Mouse (Mus musculus): ENCODE data around the gene Olfr373. TPM values are rescaled to one million over a fixed set of nuclear protein-coding genes. Genes with fewer than 3 reads are reported as not detected.
"Not testable (repeated sequence)": the region's sequence is repeated elsewhere in the genome, so short reads cannot be mapped to it uniquely, and the experiment has no call there.

Olfr373 gene
- polyA plus RNA-seq (2015; fragmentation: Nextera tagmentation; extraction: Ambion mirVana) = not detected in 2 replicates

GRCm38 (mm10) chr8:72082877-72083276 lies at the start of gene Olfr373:
Gene Olfr373, plus strand, starts transcription at chr8:72083177.
- not testable (repeated sequence) for H3K27me3 ChIP-seq; H3K4me2 ChIP-seq; ATAC-seq (ENCODE audit: insufficient read depth); H3K4me1 ChIP-seq (replicated peaks); H3K9ac ChIP-seq; H3K4me3 ChIP-seq (replicated peaks); H3K36me3 ChIP-seq (replicated peaks); H3K27ac ChIP-seq (replicated peaks); H3K9me3 ChIP-seq (replicated peaks)

- H3K4me1 ChIP-seq (replicated peaks); H3K9ac ChIP-seq; H3K9me3 ChIP-seq (replicated peaks); H3K4me2 ChIP-seq; H3K27ac ChIP-seq (replicated peaks); H3K4me3 ChIP-seq (replicated peaks); H3K27me3 ChIP-seq; ATAC-seq (ENCODE audit: insufficient read depth); H3K36me3 ChIP-seq (replicated peaks): not testable (repeated sequence)
- 69% methylated on average over 4 of the region's 4 CpGs for WGBS (ENCODE audit: insufficient replicate concordance)
Measured at GRCm38 (mm10) chr8:72040918-72041317, 42.1 kb upstream of the Olfr373 start, which contains the start of gene Olfr372. Gene Olfr372, plus strand, starts transcription at chr8:72041218.

GRCm38 (mm10) chr8:72042493-72042892 lies 40.5 kb upstream of the Olfr373 start:
- Histone ChIP-seq H3K4me1 (replicated peaks) (no peaks in the 10 kb centered on the region), H3K4me3 (replicated peaks) (no peak overlapping the region), H3K36me3 (replicated peaks) (no peaks in the 10 kb centered on the region), H3K4me2 (no peak overlapping the region), H3K9ac (no peak overlapping the region), H3K27ac (replicated peaks) (no peak overlapping the region), H3K9me3 (replicated peaks) (no peaks in the 10 kb centered on the region), H3K27me3 (no peaks in the 10 kb centered on the region)
- ATAC-seq (ENCODE audit: insufficient read depth) = no peak
- 43% methylated on average over 1 of the region's 1 CpGs for WGBS (ENCODE audit: insufficient replicate concordance)

GRCm38 (mm10) chr8:72054633-72055032 lies 28.3 kb upstream of the Olfr373 start:
- H3K27me3 ChIP-seq; H3K4me3 ChIP-seq (replicated peaks); H3K27ac ChIP-seq (replicated peaks); ATAC-seq (ENCODE audit: insufficient read depth); H3K36me3 ChIP-seq (replicated peaks); H3K4me2 ChIP-seq; H3K9ac ChIP-seq; H3K4me1 ChIP-seq (replicated peaks); H3K9me3 ChIP-seq (replicated peaks): not testable (repeated sequence)

- not testable (repeated sequence) for H3K27me3 ChIP-seq; H3K4me1 ChIP-seq (replicated peaks); H3K9me3 ChIP-seq (replicated peaks); H3K9ac ChIP-seq; H3K4me3 ChIP-seq (replicated peaks); ATAC-seq (ENCODE audit: insufficient read depth); H3K4me2 ChIP-seq; H3K36me3 ChIP-seq (replicated peaks); H3K27ac ChIP-seq (replicated peaks)
- 63% methylated on average over 3 of the region's 4 CpGs for WGBS (ENCODE audit: insufficient replicate concordance)
Measured at GRCm38 (mm10) chr8:72057643-72058042, 25.3 kb upstream of the Olfr373 start.

- H3K4me1 ChIP-seq (replicated peaks); H3K9ac ChIP-seq; H3K4me3 ChIP-seq (replicated peaks); H3K27me3 ChIP-seq; H3K4me2 ChIP-seq; H3K27ac ChIP-seq (replicated peaks); H3K36me3 ChIP-seq (replicated peaks); H3K9me3 ChIP-seq (replicated peaks); ATAC-seq (ENCODE audit: insufficient read depth): not testable (repeated sequence)
- WGBS (ENCODE audit: insufficient replicate concordance) = 39% methylated on average over 1 of the region's 1 CpGs
Measured at GRCm38 (mm10) chr8:72066819-72067399, 16.1 kb upstream of the Olfr373 start.

- ATAC-seq (ENCODE audit: insufficient read depth) = no peak
- H3K4me1 ChIP-seq (replicated peaks) = no peaks in the 10 kb centered on the region
- H3K36me3 ChIP-seq (replicated peaks) = no peaks in the 10 kb centered on the region
- H3K4me2 ChIP-seq = no peak overlapping the region
- no peak overlapping the region for H3K4me3 ChIP-seq (replicated peaks)
- H3K27me3 ChIP-seq = no peaks in the 10 kb centered on the region
- H3K9me3 ChIP-seq (replicated peaks) = no peaks in the 10 kb centered on the region
- no peak overlapping the region for H3K9ac ChIP-seq
- WGBS (ENCODE audit: insufficient replicate concordance) = 38% methylated on average over 5 of the region's 5 CpGs
- no peak overlapping the region for H3K27ac ChIP-seq (replicated peaks)
Measured at GRCm38 (mm10) chr8:72084744-72085143, 1.8 kb downstream of the Olfr373 start.

GRCm38 (mm10) chr8:72087611-72088010 lies 4.6 kb downstream of the Olfr373 start:
- H3K4me1 ChIP-seq (replicated peaks); H3K36me3 ChIP-seq (replicated peaks); H3K9me3 ChIP-seq (replicated peaks); H3K4me3 ChIP-seq (replicated peaks); H3K27me3 ChIP-seq; H3K27ac ChIP-seq (replicated peaks); H3K9ac ChIP-seq; H3K4me2 ChIP-seq; ATAC-seq (ENCODE audit: insufficient read depth): not testable (repeated sequence)
- whole genome bisulfite sequencing (ENCODE audit: insufficient replicate concordance) = 57% methylated on average over 3 of the region's 3 CpGs

- H3K4me1 ChIP-seq (replicated peaks); ATAC-seq (ENCODE audit: insufficient read depth); H3K9me3 ChIP-seq (replicated peaks); H3K36me3 ChIP-seq (replicated peaks); H3K27ac ChIP-seq (replicated peaks); H3K4me2 ChIP-seq; H3K9ac ChIP-seq; H3K4me3 ChIP-seq (replicated peaks); H3K27me3 ChIP-seq: not testable (repeated sequence)
Measured at GRCm38 (mm10) chr8:72096721-72097120, 13.7 kb downstream of the Olfr373 start.

- not testable (repeated sequence) for H3K4me2 ChIP-seq; H3K4me3 ChIP-seq (replicated peaks); H3K36me3 ChIP-seq (replicated peaks); ATAC-seq (ENCODE audit: insufficient read depth); H3K9me3 ChIP-seq (replicated peaks); H3K9ac ChIP-seq; H3K4me1 ChIP-seq (replicated peaks); H3K27ac ChIP-seq (replicated peaks); H3K27me3 ChIP-seq
- WGBS (ENCODE audit: insufficient replicate concordance) = 52% methylated on average over 6 of the region's 7 CpGs
Measured at GRCm38 (mm10) chr8:72099377-72100103, 16.6 kb downstream of the Olfr373 start.

GRCm38 (mm10) chr8:72105165-72105564 lies 22.2 kb downstream of the Olfr373 start:
- no peak for ATAC-seq (ENCODE audit: insufficient read depth)
- Histone ChIP-seq H3K27ac (replicated peaks) (no peak overlapping the region), H3K9me3 (replicated peaks) (no peaks in the 10 kb centered on the region), H3K4me3 (replicated peaks) (no peak overlapping the region), H3K36me3 (replicated peaks) (no peaks in the 10 kb centered on the region), H3K27me3 (no peaks in the 10 kb centered on the region), H3K9ac (no peak overlapping the region), H3K4me1 (replicated peaks) (no peaks in the 10 kb centered on the region), H3K4me2 (no peak overlapping the region)
- 15% methylated on average over 4 of the region's 4 CpGs for WGBS (ENCODE audit: insufficient replicate concordance)

- no peak within 1 kb of the TSS for H3K4me2 ChIP-seq
- no peaks in the 10 kb centered on the region for H3K4me1 ChIP-seq (replicated peaks)
- H3K9ac ChIP-seq = no peak within 1 kb of the TSS
- no peak within 1 kb of the TSS for H3K4me3 ChIP-seq (replicated peaks)
- H3K27me3 ChIP-seq = no peaks in the 10 kb centered on the region
- H3K27ac ChIP-seq (replicated peaks) = no peak within 1 kb of the TSS
- 83% methylated on average over 3 of the region's 3 CpGs for WGBS (ENCODE audit: insufficient replicate concordance)
- no peaks in the 10 kb centered on the region for H3K9me3 ChIP-seq (replicated peaks)
- no peaks in the 10 kb centered on the region for H3K36me3 ChIP-seq (replicated peaks)
- ATAC-seq (ENCODE audit: insufficient read depth) = no peak
Measured at GRCm38 (mm10) chr8:72106740-72107139, 23.8 kb downstream of the Olfr373 start, which contains the start of gene Olfr374. Gene Olfr374, plus strand, starts transcription at chr8:72107040.
